In genomic region chr11:72796773-72797338, GRCm38 (mm10) we compare ENCODE assay signal across 8 mouse cellular contexts. TPM values are rescaled to one million over a fixed set of nuclear protein-coding genes. Genes with fewer than 3 reads are reported as not detected.
DNase-seq lines count a peak whose midpoint lies in the region; ATAC-seq and TF ChIP-seq lines count a peak whose summit lies in the region.

No protein-coding gene starts in this region.

- H3K36me3 ChIP-seq in kidney, postnatal 0 days (ENCODE audit: insufficient read depth, low read length): no peaks in the 10 kb centered on the region
- H3K36me3 ChIP-seq in hindbrain, embryonic 16.5 days (ENCODE audit: control insufficient read depth, insufficient read depth, low read length): no peaks in the 10 kb centered on the region
- no peaks in the 10 kb centered on the region for H3K36me3 ChIP-seq in myocyte (ENCODE audit: control insufficient read depth, insufficient read depth)

- peaks cover 63% of the 10 kb centered on the region for H3K79me2 ChIP-seq in myocyte (ENCODE audit: control insufficient read depth, insufficient read depth)

- TF ChIP-seq POLR2A in myocyte (IDR thresholded peaks at IDR 0.05; ENCODE audit: insufficient read length, low read depth): no peak

- DNase-seq in kidney, postnatal 0 days (ENCODE audit: low spot score): peak; percentile 25
- no peak for DNase-seq in kidney, adult 8-10 months
- peak; percentile 15 for DNase-seq in c-Kit-negative CD71-positive TER-119-positive erythroid progenitor cells, embryonic 14.5 days (ENCODE audit: low read depth, low spot score)
- no peak for DNase-seq in ovary, postnatal 14 days (ENCODE audit: low spot score)
- DNase-seq in layer of hippocampus, adult 9-11 months: no peak
- no peak for DNase-seq in right cerebral cortex, postnatal 36 days (ENCODE audit: low spot score in 2 of 2)

- H3K4me1 ChIP-seq in kidney, postnatal 0 days (replicated peaks; ENCODE audit: insufficient read depth, low read length): 0 out of 2 replicates have a peak, but pooled peaks cover 5% of the 10 kb centered on the region
- peaks cover 19% of the 10 kb centered on the region for H3K4me1 ChIP-seq in hindbrain, embryonic 16.5 days (ENCODE audit: control insufficient read depth, insufficient read depth, low read depth, low read length)

- H3K4me2 ChIP-seq in kidney, postnatal 0 days (ENCODE audit: low read length): peak overlapping the region; percentile 60
- peak overlapping the region; percentile 95 for H3K4me2 ChIP-seq in hindbrain, embryonic 16.5 days (ENCODE audit: low read length)
- peak overlapping the region; percentile 84 for H3K4me2 ChIP-seq in myocyte (ENCODE audit: low read depth)

- H3K4me3 ChIP-seq in kidney, postnatal 0 days (replicated peaks; ENCODE audit: low read depth, low read length): peak overlapping the region; percentile 100
- peak overlapping the region; percentile 76 for H3K4me3 ChIP-seq in hindbrain, embryonic 16.5 days (ENCODE audit: low read length)
- H3K4me3 ChIP-seq in myocyte: peak overlapping the region; percentile 89

- no peaks in the 10 kb centered on the region for H3K27me3 ChIP-seq in kidney, postnatal 0 days (ENCODE audit: insufficient read depth, low read length)
- H3K27me3 ChIP-seq in hindbrain, embryonic 16.5 days (replicated peaks; ENCODE audit: control insufficient read depth, insufficient read depth, low read length): no peaks in the 10 kb centered on the region
- H3K27me3 ChIP-seq in myocyte (ENCODE audit: control insufficient read depth, insufficient read depth, insufficient read length): no peaks in the 10 kb centered on the region

- WGBS in kidney, postnatal 0 days: 10% methylated on average over 10 of the region's 10 CpGs
- WGBS in hindbrain, embryonic 16.5 days: 20% methylated on average over 10 of the region's 10 CpGs

- peak overlapping the region; percentile 88 for H3K9ac ChIP-seq in kidney, postnatal 0 days (ENCODE audit: low read depth, low read length)
- peak overlapping the region; percentile 73 for H3K9ac ChIP-seq in hindbrain, embryonic 16.5 days (ENCODE audit: low read depth, low read length)

- no peak for ATAC-seq in kidney, postnatal 0 days (replicated peaks; ENCODE audit: low FRiP score, low read depth)
- ATAC-seq in hindbrain, embryonic 16.5 days: no peak

- H3ac ChIP-seq in myocyte (ENCODE audit: control insufficient read depth, insufficient read length): peak overlapping the region; percentile 95

- TF ChIP-seq CTCF in kidney, postnatal 0 days (IDR thresholded peaks at IDR 0.05; ENCODE audit: low read depth): no peak

- H3K27ac ChIP-seq in kidney, postnatal 0 days: peak overlapping the region; percentile 92; the same call in 1 of the 2 replicates
- peak overlapping the region; percentile 89; the same call in 1 of the 2 replicates for H3K27ac ChIP-seq in hindbrain, embryonic 16.5 days (ENCODE audit: low read depth, low read length)

- no peaks in the 10 kb centered on the region for H3K9me3 ChIP-seq in kidney, postnatal 0 days (replicated peaks; ENCODE audit: low read length)
- no peaks in the 10 kb centered on the region for H3K9me3 ChIP-seq in hindbrain, embryonic 16.5 days (ENCODE audit: control insufficient read depth, low read length)

TF ChIP-seq in myocyte, 11 proteins besides CTCF, POLR2A, EP300 and RAD21:
- TF ChIP-seq CEBPB (IDR thresholded peaks at IDR 0.05; ENCODE audit: insufficient read depth, poor library complexity, severe bottlenecking) (no peak), REST (IDR thresholded peaks at IDR 0.05; ENCODE audit: insufficient read depth, insufficient read length) (no peak), TCF3 (IDR thresholded peaks at IDR 0.05; ENCODE audit: insufficient read length, low read depth) (no peak), USF1 (IDR thresholded peaks at IDR 0.05; ENCODE audit: low read depth) (no peak), MAX (IDR thresholded peaks at IDR 0.05; ENCODE audit: low read depth) (no peak), MYOG (IDR thresholded peaks at IDR 0.05; ENCODE audit: control insufficient read depth in 1 of 3, insufficient read depth in 1 of 3, insufficient read length in 2 of 3, low read depth in 2 of 3) (no peak), E2F4 (IDR thresholded peaks at IDR 0.05; ENCODE audit: insufficient read depth) (no peak), TCF12 (IDR thresholded peaks at IDR 0.05; ENCODE audit: insufficient read depth, poor library complexity, severe bottlenecking) (no peak), POLR2AphosphoS2 (IDR thresholded peaks at IDR 0.05; ENCODE audit: insufficient read length, low read depth) (no peak)

RNA-seq across cellular contexts. Expression of gene Zzef1, which starts 0.8 kb away (rescaled TPM):
- polyA plus RNA-seq in kidney, postnatal 0 days (2015; fragmentation: Nextera tagmentation; extraction: Ambion mirVana): 6.9 and 7.1 TPM in 2 replicates
- 12.2 and 13.1 TPM in 2 replicates for polyA plus RNA-seq in hindbrain, embryonic 16.5 days (2015; fragmentation: Nextera tagmentation; extraction: Ambion mirVana)
- 8.1 TPM for polyA plus RNA-seq in myocyte (2012; fragmentation: generic; extraction: Trizol)

RNA-seq across cellular contexts. Expression of gene Cyb5d2, which starts 0.9 kb away (rescaled TPM):
- polyA plus RNA-seq in kidney, postnatal 0 days (2015; fragmentation: Nextera tagmentation; extraction: Ambion mirVana): 7.2 and 7.3 TPM in 2 replicates
- polyA plus RNA-seq in hindbrain, embryonic 16.5 days (2015; fragmentation: Nextera tagmentation; extraction: Ambion mirVana): 10.2 and 11.3 TPM in 2 replicates
- 6.9 TPM for polyA plus RNA-seq in myocyte (2012; fragmentation: generic; extraction: Trizol)

Comparison
In these comparisons a context has a peak if more than half of its experiments do, and no peak if none do; other contexts are left out.
1. DNase-seq: peak in kidney, postnatal 0 days (single experiment) and c-Kit-negative CD71-positive TER-119-positive erythroid progenitor cells, embryonic 14.5 days (single experiment); none in kidney, adult 8-10 months (0 of 2), ovary, postnatal 14 days (single experiment), layer of hippocampus, adult 9-11 months (single experiment) and right cerebral cortex, postnatal 36 days (0 of 2).
2. Peak in every context shown above with its lines, with median percentiles within 50 percentile points of each other: H3K4me2 ChIP-seq and H3K4me3 ChIP-seq.